Mouse (Mus musculus): ENCODE data around the gene Camta1.

Gene Camta1

GRCm38 (mm10) chr4:151519011-151519410 lies 342.7 kb downstream of the Camta1 start:
- no peak for DNase-seq (ENCODE audit: low spot score)

DNA sequence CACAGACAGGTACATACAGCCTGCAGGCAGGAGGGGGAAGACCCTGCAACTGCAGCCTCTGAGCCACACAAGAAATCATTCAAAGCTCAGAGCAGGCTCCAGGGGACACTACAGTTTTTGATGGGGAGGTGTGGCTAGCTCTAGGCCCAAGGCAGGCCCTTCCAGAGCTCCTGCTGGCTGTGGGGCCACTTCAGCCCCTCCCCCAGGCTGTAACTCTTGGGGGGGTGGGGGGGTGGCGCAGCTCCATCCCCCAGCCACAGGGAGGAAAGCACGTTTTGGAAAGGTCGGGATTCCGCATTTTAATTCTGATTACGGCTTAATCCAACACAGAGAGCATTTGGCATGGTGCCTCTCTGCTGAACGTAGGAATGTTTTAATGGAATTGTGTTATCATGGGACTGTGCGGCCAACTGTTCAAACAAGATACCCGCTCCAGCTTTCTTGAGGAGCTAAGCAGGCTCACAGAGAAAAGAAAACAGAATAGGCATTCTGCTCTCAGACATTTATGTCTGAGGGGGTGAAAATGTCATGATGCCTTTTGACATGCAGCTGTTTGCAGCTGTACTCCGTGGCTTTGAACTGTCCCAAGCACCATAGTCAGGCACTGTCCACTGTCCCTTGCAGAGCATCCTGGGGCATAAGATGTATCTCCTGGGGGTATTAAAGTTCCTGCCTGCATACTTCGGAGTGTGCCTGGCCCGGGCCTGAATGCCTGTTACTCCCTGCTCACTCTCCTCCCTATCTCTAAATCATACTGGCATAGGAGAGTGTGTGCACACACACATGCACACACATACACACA lies 344.5 kb downstream of the Camta1 start:
- no peak for DNase-seq (ENCODE audit: low spot score)

GRCm38 (mm10) chr4:151515316-151515715 lies 346.4 kb downstream of the Camta1 start:
- no peak for DNase-seq (ENCODE audit: low spot score)

DNA sequence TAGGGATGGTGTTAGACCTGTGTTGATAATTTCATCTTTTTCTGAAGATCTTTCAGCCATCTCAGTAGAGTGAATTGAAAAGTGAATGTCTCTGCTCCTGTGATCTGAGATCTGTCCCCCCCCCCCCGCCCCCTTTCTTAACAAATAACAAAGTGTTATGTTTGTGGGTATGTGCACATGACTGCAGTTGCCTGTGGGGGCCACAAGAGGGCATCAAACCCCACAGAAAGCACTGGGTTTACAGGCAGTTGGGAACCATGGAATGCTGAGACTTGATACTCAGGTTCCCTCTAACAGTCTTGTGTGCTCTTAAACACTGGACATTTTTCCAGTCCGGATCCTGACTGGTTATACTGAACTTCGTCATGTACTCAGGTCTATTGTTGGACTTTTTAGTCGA lies 350.6 kb downstream of the Camta1 start:
- no peak for DNase-seq (ENCODE audit: low spot score)

- DNase-seq (ENCODE audit: low spot score), result no peak
These were observed 351.3 kb downstream of the Camta1 start for GRCm38 (mm10) chr4:151510417-151510816.

- no peak for DNase-seq (ENCODE audit: low spot score)
These were observed 355.0 kb downstream of the Camta1 start for GRCm38 (mm10) chr4:151506701-151507100.

DNA sequence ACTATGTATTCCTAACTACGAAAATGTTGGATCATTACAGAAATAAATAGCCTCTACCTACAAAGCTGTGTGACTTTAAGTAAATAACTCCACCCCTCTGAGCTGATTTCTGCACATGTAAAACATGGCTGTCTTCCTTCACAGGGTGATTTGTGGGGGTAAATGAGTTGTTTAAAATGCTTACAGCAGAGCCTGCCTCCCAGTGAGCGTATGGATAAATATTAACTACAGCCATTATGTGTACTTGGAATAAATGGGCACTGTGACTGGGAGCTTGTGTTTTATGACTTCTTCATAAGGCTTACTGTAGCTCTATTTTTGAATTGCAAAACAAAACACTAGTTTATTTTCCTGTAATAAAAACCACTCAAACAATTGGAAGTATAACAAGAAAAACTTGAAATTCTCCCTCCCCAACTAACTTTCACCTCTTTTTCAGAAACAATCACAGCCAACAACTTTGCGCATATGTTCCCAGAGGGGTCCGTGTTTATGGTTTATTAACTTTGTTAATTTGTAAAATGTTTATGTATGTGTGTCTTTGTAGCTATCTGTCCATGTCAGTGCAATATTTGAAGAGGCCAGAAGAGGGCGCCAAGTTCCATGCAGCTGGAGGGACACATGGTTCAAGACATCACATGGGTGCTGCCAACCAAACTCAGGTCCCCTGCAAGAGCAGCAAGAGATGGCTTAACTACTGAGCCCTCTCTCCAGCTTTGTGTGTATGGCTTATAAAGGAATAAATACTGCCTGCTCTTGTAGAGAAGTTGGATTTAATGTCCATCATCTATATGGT lies 363.0 kb downstream of the Camta1 start:
- DNase-seq (ENCODE audit: low spot score), result no peak

DNA sequence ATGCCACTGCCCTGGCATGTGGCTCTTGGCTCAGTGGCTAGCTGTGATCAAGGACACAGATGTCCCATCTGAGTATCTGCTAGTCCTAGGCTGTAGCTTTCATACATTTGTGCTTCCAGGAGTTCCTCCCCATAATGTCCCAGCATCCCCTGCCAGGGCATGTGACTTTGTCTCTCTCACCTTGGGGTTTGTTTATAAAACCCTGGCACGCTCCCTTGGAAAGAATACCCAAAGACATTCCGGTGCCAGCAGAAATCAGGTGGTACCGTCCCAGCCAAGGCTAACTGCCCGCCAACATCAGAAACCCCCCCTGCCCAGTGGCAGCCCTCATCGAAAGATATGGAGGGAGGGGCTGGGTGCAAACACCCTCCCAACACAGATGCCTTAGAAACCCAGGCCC lies 365.1 kb downstream of the Camta1 start:
- DNase-seq (ENCODE audit: low spot score), result no peak

DNA sequence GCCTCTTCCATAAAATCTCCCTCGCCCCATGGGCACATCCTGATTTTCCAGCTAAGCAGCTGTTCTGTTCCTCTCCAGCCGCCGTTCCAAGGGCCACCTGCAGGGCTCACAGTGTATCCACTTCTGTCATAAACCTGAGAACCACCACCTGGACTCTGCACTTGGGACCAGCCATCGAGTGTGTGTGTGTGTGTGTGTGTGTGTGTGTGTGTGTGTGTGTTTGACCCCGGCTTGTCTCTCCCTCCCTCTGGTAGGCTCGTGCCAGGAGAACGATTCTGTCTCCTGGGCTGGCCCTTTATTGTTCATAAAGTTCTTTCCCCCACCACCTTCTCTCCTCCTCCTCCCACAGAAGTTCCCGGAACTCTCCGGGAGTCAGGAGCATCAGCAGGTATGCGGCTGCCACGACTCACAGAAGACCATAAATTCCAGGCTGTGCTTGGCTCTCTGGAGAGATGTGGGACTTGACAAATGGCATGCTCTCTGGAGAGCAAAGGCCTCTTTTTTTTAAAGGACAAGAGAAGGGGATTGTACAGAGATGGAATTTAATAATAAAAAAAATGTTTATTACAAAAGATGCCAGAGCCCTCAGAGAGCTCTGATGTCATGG lies 366.3 kb downstream of the Camta1 start:
- DNase-seq (ENCODE audit: low spot score), result no peak

DNA sequence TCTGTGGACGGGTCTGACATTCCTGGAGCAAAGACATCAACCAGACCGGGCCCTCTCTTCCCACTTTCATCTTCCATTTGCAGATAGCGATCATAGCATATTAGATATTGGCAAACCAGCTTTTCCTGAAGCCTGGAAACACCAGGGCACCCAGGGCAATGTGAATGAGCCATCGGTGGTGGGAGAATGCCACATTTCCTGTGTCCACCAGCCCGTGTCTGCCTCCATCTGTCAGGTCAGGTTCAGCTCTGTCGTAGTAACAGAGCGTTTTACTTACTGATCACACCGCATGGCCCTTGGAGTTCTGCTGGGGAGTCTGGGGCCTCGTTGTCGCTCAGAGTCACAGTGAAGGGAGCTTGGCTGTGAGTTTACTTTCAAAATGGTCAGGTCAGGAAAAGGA lies 368.9 kb downstream of the Camta1 start:
- no peak for DNase-seq (ENCODE audit: low spot score)

- no peak for DNase-seq (ENCODE audit: low spot score)
These were observed 377.7 kb downstream of the Camta1 start for GRCm38 (mm10) chr4:151483977-151484313.

GRCm38 (mm10) chr4:151483299-151483976 lies 378.2 kb downstream of the Camta1 start:
- peak; percentile 12 for DNase-seq (ENCODE audit: low spot score)

- no peak for DNase-seq (ENCODE audit: low spot score)
These were observed 380.7 kb downstream of the Camta1 start for GRCm38 (mm10) chr4:151480928-151481327.

DNA sequence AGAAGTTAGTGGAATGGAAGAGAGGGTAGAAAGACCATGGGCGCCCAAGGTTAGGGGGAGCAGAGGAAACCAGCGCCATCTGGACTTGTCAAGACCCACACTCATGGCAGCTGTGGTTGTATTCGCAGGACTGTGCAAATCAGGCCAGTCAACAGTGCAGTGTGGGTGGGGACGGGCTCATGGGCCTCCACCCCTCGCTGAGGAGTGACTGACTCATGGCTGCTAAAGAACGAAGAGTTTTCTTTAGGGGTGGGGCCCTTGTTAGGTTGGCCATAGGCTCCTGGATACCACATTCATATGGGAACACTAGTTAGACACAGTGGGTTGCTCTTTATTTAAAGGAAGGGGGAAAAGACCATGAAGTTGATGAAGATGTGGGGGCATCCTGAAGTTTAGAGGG lies 383.7 kb downstream of the Camta1 start:
- DNase-seq (ENCODE audit: low spot score), result no peak

- no peak for DNase-seq (ENCODE audit: low spot score)
These were observed 386.7 kb downstream of the Camta1 start for GRCm38 (mm10) chr4:151474895-151475470.

DNA sequence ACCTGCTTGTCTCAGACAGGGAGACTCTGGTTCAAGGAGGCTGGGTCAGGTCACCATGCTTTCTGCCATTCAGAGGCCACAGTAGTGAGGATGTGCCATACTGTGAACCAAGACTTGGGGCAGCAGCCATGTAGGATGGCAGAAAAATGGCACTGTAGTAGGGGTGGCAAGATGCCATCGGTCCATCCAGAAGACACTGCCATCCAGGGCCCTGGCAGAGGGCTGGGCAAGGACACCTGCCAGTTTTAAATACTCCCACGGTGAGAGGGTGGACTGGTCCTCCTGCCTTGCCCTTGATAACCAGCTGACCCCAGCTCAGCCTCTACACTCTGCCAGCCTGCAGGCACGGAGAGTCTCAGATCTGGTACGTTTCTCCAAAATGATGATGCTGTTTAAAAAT lies 389.8 kb downstream of the Camta1 start:
- DNase-seq (ENCODE audit: low spot score), result no peak

DNA sequence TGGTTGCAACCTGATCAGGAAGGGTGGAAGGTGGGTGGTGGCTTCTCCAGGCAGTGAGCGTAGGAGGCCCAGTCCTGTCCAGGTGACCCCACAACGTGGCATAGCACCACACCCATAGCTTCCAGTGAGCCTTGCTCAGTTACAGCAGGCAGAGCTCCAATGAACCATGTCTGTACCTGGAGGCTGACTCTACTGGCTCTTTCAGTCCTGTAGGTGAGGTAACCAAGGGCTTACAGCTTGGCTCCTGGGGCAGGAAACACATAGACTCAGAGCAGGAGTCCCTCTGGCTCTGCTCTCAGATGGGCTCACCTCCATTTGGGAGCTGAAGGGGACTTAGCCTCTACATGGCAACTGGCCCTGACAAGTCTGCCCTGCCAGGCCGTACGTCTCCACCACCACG lies 393.3 kb downstream of the Camta1 start:
- DNase-seq (ENCODE audit: low spot score), result no peak

DNA sequence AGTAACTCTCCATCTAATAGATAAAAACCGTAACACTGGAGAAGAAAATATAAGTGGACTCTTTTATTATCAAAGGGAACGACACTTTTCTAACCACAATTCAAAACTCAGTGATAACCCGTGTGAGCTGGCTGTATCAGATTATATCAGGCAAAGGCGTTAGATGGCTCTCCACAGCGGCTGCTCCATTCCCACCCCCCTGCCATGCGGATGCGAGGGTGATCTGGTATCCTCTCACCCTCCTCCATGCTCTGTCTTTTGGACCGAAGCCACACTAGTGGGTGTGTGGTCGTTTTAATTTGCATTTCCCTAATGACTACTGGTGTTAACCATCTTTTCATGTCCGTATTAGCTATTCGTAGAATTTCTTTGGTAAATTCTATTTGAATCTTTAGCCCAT lies 403.0 kb downstream of the Camta1 start:
- no peak for DNase-seq (ENCODE audit: low spot score)

- no peak for DNase-seq (ENCODE audit: low spot score)
These were observed 407.1 kb downstream of the Camta1 start for GRCm38 (mm10) chr4:151454611-151455010.

GRCm38 (mm10) chr4:151454065-151454464 lies 407.6 kb downstream of the Camta1 start:
- DNase-seq (ENCODE audit: low spot score), result no peak

DNA sequence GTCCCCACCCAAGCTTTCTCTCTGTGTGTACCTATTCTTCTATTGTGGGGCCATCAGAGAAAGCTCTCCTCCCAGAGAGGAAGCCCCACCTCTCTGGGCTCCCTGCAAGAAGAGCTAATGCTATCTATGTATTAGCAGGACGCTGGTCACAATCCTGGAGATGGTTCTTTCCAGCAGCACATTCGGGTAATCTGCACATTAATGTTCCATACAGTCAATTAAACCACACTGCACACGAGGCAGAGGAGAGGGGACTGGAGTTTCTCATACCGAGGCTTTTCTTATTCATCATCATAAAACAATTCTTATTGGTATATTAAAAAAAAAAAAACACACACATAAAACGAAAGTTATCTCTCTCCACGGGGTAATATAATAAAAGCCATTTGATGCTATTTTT lies 409.8 kb downstream of the Camta1 start:
- DNase-seq (ENCODE audit: low spot score), result no peak

DNA sequence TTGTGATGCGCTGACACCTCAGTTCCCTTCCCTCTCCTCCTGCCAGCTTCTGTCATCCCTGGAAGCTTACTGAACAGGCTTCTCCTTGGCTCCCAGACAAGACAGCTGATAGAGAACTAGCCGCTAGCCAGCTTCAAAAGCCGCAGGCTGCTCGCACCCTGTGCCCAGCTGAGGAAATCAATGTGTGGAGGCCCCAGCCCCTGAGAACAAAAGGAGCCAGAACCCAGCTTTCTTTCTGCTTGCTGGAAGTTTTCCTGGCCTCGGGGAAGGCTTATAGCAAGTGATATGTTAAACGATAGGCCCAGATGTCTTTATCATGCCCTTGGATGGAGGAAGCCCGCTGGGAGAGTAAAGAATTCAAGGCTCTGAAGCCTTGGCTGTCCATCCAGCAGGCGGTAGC lies 411.7 kb downstream of the Camta1 start:
- no peak for DNase-seq (ENCODE audit: low spot score)
